Mouse (Mus musculus) liver, adult 2 months (tissue): ENCODE data around the gene Cdk14.

Experiments
- CTCF ChIP-seq: fragments of 200-500 bp; IDR thresholded peaks from 2 replicates; pipeline ENCODE4 v1.5.1; 2011; ENCODE audit warnings: low read depth, low read length, control low read depth
- POLR2A ChIP-seq: fragments of 200-500 bp; IDR thresholded peaks from 2 replicates; pipeline ENCODE4 v1.6.1; 2011; ENCODE audit warnings: low read length, control low read depth; ENCODE audit not compliant: insufficient read depth; ENCODE audit errors: extremely low read depth

GRCm38 (mm10) chr5:5419253-5419652, 859 bp downstream of the Cdk14 start:
- TF ChIP-seq CTCF (no peak), POLR2A (no peak)
